Mouse (Mus musculus) cerebellum, adult 8-10 months (tissue): ENCODE measurements around the gene Sdsl.
"Not testable (repeated sequence)": the region's sequence is repeated elsewhere in the genome, so short reads cannot be mapped to it uniquely, and the experiment has no call there.

Experiments
- DNase-seq: peaks from one replicate; pipeline ENCODE4 v3.0.0; 2022

Gene Sdsl

GRCm38 (mm10) chr5:120472770-120473169, at the start of gene Sdsl:
Gene Sdsl, minus strand, starts transcription at chr5:120472810.
- DNase-seq: no peak

- DNase-seq: no peak
These were observed 44.9 kb upstream of the Sdsl start for GRCm38 (mm10) chr5:120517552-120517951.

- DNase-seq: no peak
These were observed 43.8 kb upstream of the Sdsl start for GRCm38 (mm10) chr5:120516221-120516984.

- DNase-seq: no peak
These were observed 42.8 kb upstream of the Sdsl start for GRCm38 (mm10) chr5:120515451-120515850.

- no peak for DNase-seq
These were observed 42.1 kb upstream of the Sdsl start for GRCm38 (mm10) chr5:120514754-120515153.

- no peak for DNase-seq
These were observed 41.5 kb upstream of the Sdsl start for GRCm38 (mm10) chr5:120514031-120514677.

- DNase-seq: no peak
These were observed 40.4 kb upstream of the Sdsl start for GRCm38 (mm10) chr5:120512911-120513555.

GRCm38 (mm10) chr5:120511643-120512220, 39.1 kb upstream of the Sdsl start:
- no peak for DNase-seq

GRCm38 (mm10) chr5:120510982-120511642, 38.5 kb upstream of the Sdsl start, which contains the start of gene Slc8b1:
Gene Slc8b1, plus strand, starts transcription at chr5:120511168.
- peak; percentile 91 for DNase-seq

- no peak for DNase-seq
These were observed 34.7 kb upstream of the Sdsl start for GRCm38 (mm10) chr5:120507311-120507710.

- DNase-seq: no peak
These were observed 33.9 kb upstream of the Sdsl start for GRCm38 (mm10) chr5:120506490-120506889.

- no peak for DNase-seq
These were observed 33.2 kb upstream of the Sdsl start for GRCm38 (mm10) chr5:120505781-120506180.

GRCm38 (mm10) chr5:120505368-120505767, 32.8 kb upstream of the Sdsl start:
- peak; percentile 86 for DNase-seq

- peak; percentile 79 for DNase-seq
These were observed 30.7 kb upstream of the Sdsl start, which contains the start of gene Plbd2 for GRCm38 (mm10) chr5:120503144-120503795. Gene Plbd2, minus strand, starts transcription at chr5:120503625.

- DNase-seq: no peak
These were observed 30.1 kb upstream of the Sdsl start for GRCm38 (mm10) chr5:120502675-120503143.

GRCm38 (mm10) chr5:120502147-120502621, 29.6 kb upstream of the Sdsl start:
- DNase-seq: no peak

- DNase-seq: not testable (repeated sequence)
These were observed 28.0 kb upstream of the Sdsl start for GRCm38 (mm10) chr5:120500609-120501008.

GRCm38 (mm10) chr5:120499202-120499601, 26.6 kb upstream of the Sdsl start:
- DNase-seq: no peak

- DNase-seq: no peak
These were observed 24.5 kb upstream of the Sdsl start for GRCm38 (mm10) chr5:120497071-120497470.

- DNase-seq: no peak
These were observed 23.2 kb upstream of the Sdsl start for GRCm38 (mm10) chr5:120495703-120496226.

- no peak for DNase-seq
These were observed 22.6 kb upstream of the Sdsl start for GRCm38 (mm10) chr5:120495064-120495702.
